Mouse (Mus musculus) urinary bladder, postnatal 14 days (tissue): ENCODE results near the gene Adam11.

Experiments
- DNase-seq: peaks from one replicate; pipeline ENCODE4 v3.0.0; 2021; ENCODE audit warnings: low spot score

Adam11 gene

DNA sequence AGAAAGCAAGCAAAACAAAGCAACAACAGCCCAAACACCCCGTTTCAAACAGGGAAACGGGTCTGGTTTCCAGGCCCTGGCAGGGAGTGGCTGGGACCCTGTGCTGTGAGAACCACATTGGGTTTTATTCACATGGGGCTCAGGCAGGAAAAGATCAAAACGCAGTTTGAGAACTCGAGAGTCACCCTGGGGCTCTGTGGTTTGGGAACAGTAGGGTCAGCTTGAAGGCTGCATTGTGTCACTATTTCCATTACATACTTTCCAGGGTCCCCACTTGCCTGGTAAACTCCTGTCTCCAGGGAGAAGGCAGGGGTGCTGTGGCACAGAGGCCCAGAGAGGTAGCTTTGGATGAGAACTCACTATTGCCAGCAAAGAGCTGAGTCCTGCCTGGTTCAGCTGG is 65.9 kb downstream of the Adam11 start:
- no peak for DNase-seq
